Mouse (Mus musculus): ENCODE measurements around the gene Chil1. TPM values are rescaled to one million over a fixed set of nuclear protein-coding genes. Genes with fewer than 3 reads are reported as not detected.

Gene Chil1
- polyA plus RNA-seq, 1 experiment from 2014 or later: 0.27 TPM

GRCm38 (mm10) chr1:134205296-134206018 is 23.5 kb downstream of the Chil1 start:
- Histone ChIP-seq H3K4me2 (ENCODE audit: low read depth, low read length, severe bottlenecking) (no peak overlapping the region), H3K9ac (ENCODE audit: low read length) (no peak overlapping the region), H3K36me3 (ENCODE audit: control insufficient read depth, insufficient read depth, low read length) (no peaks in the 10 kb centered on the region), H3K27me3 (ENCODE audit: control insufficient read depth, insufficient read depth, low read length) (no peaks in the 10 kb centered on the region), H3K4me3 (ENCODE audit: low read depth, low read length) (no peak overlapping the region), H3K9me3 (ENCODE audit: control insufficient read depth, low read length) (no peaks in the 10 kb centered on the region), H3K4me1 (replicated peaks; ENCODE audit: control insufficient read depth, insufficient read depth, low read length) (no peaks in the 10 kb centered on the region), H3K27ac (ENCODE audit: low read depth, low read length) (no peak overlapping the region)
- DNase-seq (ENCODE audit: low spot score) (no peak), ATAC-seq (replicated peaks; ENCODE audit: low FRiP score) (no peak)
- 76% methylated on average over 9 of the region's 9 CpGs for WGBS

GRCm38 (mm10) chr1:134206085-134206484 is 24.1 kb downstream of the Chil1 start:
- no peak for DNase-seq (ENCODE audit: low spot score)
- H3K9me3 ChIP-seq (ENCODE audit: control insufficient read depth, low read length): no peaks in the 10 kb centered on the region
- H3K4me3 ChIP-seq (ENCODE audit: low read depth, low read length): no peak overlapping the region
- ATAC-seq (replicated peaks; ENCODE audit: low FRiP score): no peak
- H3K9ac ChIP-seq (ENCODE audit: low read length): no peak overlapping the region
- no peaks in the 10 kb centered on the region for H3K4me1 ChIP-seq (replicated peaks; ENCODE audit: control insufficient read depth, insufficient read depth, low read length)
- H3K36me3 ChIP-seq (ENCODE audit: control insufficient read depth, insufficient read depth, low read length): no peaks in the 10 kb centered on the region
- 60% methylated on average over 5 of the region's 5 CpGs for WGBS
- H3K27me3 ChIP-seq (ENCODE audit: control insufficient read depth, insufficient read depth, low read length): peaks cover 5% of the 10 kb centered on the region; the same call in 1 of the 2 replicates
- no peak overlapping the region for H3K4me2 ChIP-seq (ENCODE audit: low read depth, low read length, severe bottlenecking)
- no peak overlapping the region for H3K27ac ChIP-seq (ENCODE audit: low read depth, low read length)

- no peak overlapping the region for H3K9ac ChIP-seq (ENCODE audit: low read length)
- H3K4me1 ChIP-seq (replicated peaks; ENCODE audit: control insufficient read depth, insufficient read depth, low read length): no peaks in the 10 kb centered on the region
- H3K27me3 ChIP-seq (ENCODE audit: control insufficient read depth, insufficient read depth, low read length): peaks cover 5% of the 10 kb centered on the region; the same call in 1 of the 2 replicates
- H3K9me3 ChIP-seq (ENCODE audit: control insufficient read depth, low read length): no peaks in the 10 kb centered on the region
- DNase-seq (ENCODE audit: low spot score) (no peak), ATAC-seq (replicated peaks; ENCODE audit: low FRiP score) (no peak)
- no peak overlapping the region for H3K27ac ChIP-seq (ENCODE audit: low read depth, low read length)
- no peak overlapping the region for H3K4me3 ChIP-seq (ENCODE audit: low read depth, low read length)
- 40% methylated on average over 6 of the region's 6 CpGs for WGBS
- H3K36me3 ChIP-seq (ENCODE audit: control insufficient read depth, insufficient read depth, low read length): no peaks in the 10 kb centered on the region
- H3K4me2 ChIP-seq (ENCODE audit: low read depth, low read length, severe bottlenecking): no peak overlapping the region
Measured at GRCm38 (mm10) chr1:134210179-134210755, 28.3 kb downstream of the Chil1 start.

- WGBS: 72% methylated on average over 6 of the region's 6 CpGs
- H3K4me3 ChIP-seq (ENCODE audit: low read depth, low read length): no peak overlapping the region
- DNase-seq (ENCODE audit: low spot score) (no peak), ATAC-seq (replicated peaks; ENCODE audit: low FRiP score) (no peak)
- H3K27ac ChIP-seq (ENCODE audit: low read depth, low read length): no peak overlapping the region
- no peaks in the 10 kb centered on the region for H3K9me3 ChIP-seq (ENCODE audit: control insufficient read depth, low read length)
- no peaks in the 10 kb centered on the region for H3K36me3 ChIP-seq (ENCODE audit: control insufficient read depth, insufficient read depth, low read length)
- H3K9ac ChIP-seq (ENCODE audit: low read length): no peak overlapping the region
- H3K4me1 ChIP-seq (replicated peaks; ENCODE audit: control insufficient read depth, insufficient read depth, low read length): peaks cover 5% of the 10 kb centered on the region; the same call in 1 of the 2 replicates
- H3K4me2 ChIP-seq (ENCODE audit: low read depth, low read length, severe bottlenecking): no peak overlapping the region
- peaks cover 5% of the 10 kb centered on the region; the same call in 1 of the 2 replicates for H3K27me3 ChIP-seq (ENCODE audit: control insufficient read depth, insufficient read depth, low read length)
Measured at GRCm38 (mm10) chr1:134211043-134211442, 29.1 kb downstream of the Chil1 start.

- no peaks in the 10 kb centered on the region for H3K36me3 ChIP-seq (ENCODE audit: control insufficient read depth, insufficient read depth, low read length)
- H3K27ac ChIP-seq (ENCODE audit: low read depth, low read length): no peak overlapping the region
- no peak overlapping the region for H3K9ac ChIP-seq (ENCODE audit: low read length)
- 2% methylated on average over 2 of the region's 2 CpGs for WGBS
- no peak overlapping the region for H3K4me3 ChIP-seq (ENCODE audit: low read depth, low read length)
- peaks cover 7% of the 10 kb centered on the region; the same call in 1 of the 2 replicates for H3K4me1 ChIP-seq (replicated peaks; ENCODE audit: control insufficient read depth, insufficient read depth, low read length)
- ATAC-seq (replicated peaks; ENCODE audit: low FRiP score): no peak
- no peak overlapping the region for H3K4me2 ChIP-seq (ENCODE audit: low read depth, low read length, severe bottlenecking)
- no peaks in the 10 kb centered on the region for H3K9me3 ChIP-seq (ENCODE audit: control insufficient read depth, low read length)
- DNase-seq (ENCODE audit: low spot score): no peak
- H3K27me3 ChIP-seq (ENCODE audit: control insufficient read depth, insufficient read depth, low read length): peaks cover 5% of the 10 kb centered on the region; the same call in 1 of the 2 replicates
Measured at GRCm38 (mm10) chr1:134211631-134212030, 29.7 kb downstream of the Chil1 start.

GRCm38 (mm10) chr1:134212351-134212750 is 30.4 kb downstream of the Chil1 start:
- Histone ChIP-seq H3K36me3 (ENCODE audit: control insufficient read depth, insufficient read depth, low read length) (no peaks in the 10 kb centered on the region), H3K9me3 (ENCODE audit: control insufficient read depth, low read length) (no peaks in the 10 kb centered on the region), H3K27me3 (ENCODE audit: control insufficient read depth, insufficient read depth, low read length) (peaks cover 5% of the 10 kb centered on the region; the same call in 1 of the 2 replicates), H3K9ac (ENCODE audit: low read length) (no peak overlapping the region), H3K27ac (ENCODE audit: low read depth, low read length) (no peak overlapping the region), H3K4me2 (ENCODE audit: low read depth, low read length, severe bottlenecking) (no peak overlapping the region), H3K4me1 (replicated peaks; ENCODE audit: control insufficient read depth, insufficient read depth, low read length) (peaks cover 7% of the 10 kb centered on the region; the same call in 1 of the 2 replicates), H3K4me3 (ENCODE audit: low read depth, low read length) (no peak overlapping the region)
- ATAC-seq (replicated peaks; ENCODE audit: low FRiP score): no peak
- 71% methylated on average over 5 of the region's 6 CpGs for WGBS
- no peak for DNase-seq (ENCODE audit: low spot score)

GRCm38 (mm10) chr1:134213405-134213804 is 31.4 kb downstream of the Chil1 start:
- Histone ChIP-seq H3K9ac (ENCODE audit: low read length) (no peak overlapping the region), H3K27me3 (ENCODE audit: control insufficient read depth, insufficient read depth, low read length) (peaks cover 5% of the 10 kb centered on the region; the same call in 1 of the 2 replicates), H3K27ac (ENCODE audit: low read depth, low read length) (no peak overlapping the region), H3K4me2 (ENCODE audit: low read depth, low read length, severe bottlenecking) (no peak overlapping the region), H3K36me3 (ENCODE audit: control insufficient read depth, insufficient read depth, low read length) (no peaks in the 10 kb centered on the region), H3K4me3 (ENCODE audit: low read depth, low read length) (no peak overlapping the region), H3K9me3 (ENCODE audit: control insufficient read depth, low read length) (no peaks in the 10 kb centered on the region), H3K4me1 (replicated peaks; ENCODE audit: control insufficient read depth, insufficient read depth, low read length) (peaks cover 7% of the 10 kb centered on the region; the same call in 1 of the 2 replicates)
- 85% methylated on average over 7 of the region's 7 CpGs for WGBS
- no peak for ATAC-seq (replicated peaks; ENCODE audit: low FRiP score)
- DNase-seq (ENCODE audit: low spot score): no peak

- DNase-seq (ENCODE audit: low spot score): no peak
- no peak overlapping the region for H3K27ac ChIP-seq (ENCODE audit: low read depth, low read length)
- H3K9me3 ChIP-seq (ENCODE audit: control insufficient read depth, low read length): no peaks in the 10 kb centered on the region
- no peak overlapping the region for H3K9ac ChIP-seq (ENCODE audit: low read length)
- no peak overlapping the region for H3K4me2 ChIP-seq (ENCODE audit: low read depth, low read length, severe bottlenecking)
- no peak for ATAC-seq (replicated peaks; ENCODE audit: low FRiP score)
- peaks cover 7% of the 10 kb centered on the region; the same call in 1 of the 2 replicates for H3K4me1 ChIP-seq (replicated peaks; ENCODE audit: control insufficient read depth, insufficient read depth, low read length)
- peaks cover 5% of the 10 kb centered on the region; the same call in 1 of the 2 replicates for H3K27me3 ChIP-seq (ENCODE audit: control insufficient read depth, insufficient read depth, low read length)
- no peak overlapping the region for H3K4me3 ChIP-seq (ENCODE audit: low read depth, low read length)
- 56% methylated on average over 7 of the region's 7 CpGs for WGBS
- no peaks in the 10 kb centered on the region for H3K36me3 ChIP-seq (ENCODE audit: control insufficient read depth, insufficient read depth, low read length)
Measured at GRCm38 (mm10) chr1:134215059-134215458, 33.1 kb downstream of the Chil1 start.

All from forebrain, embryonic 11.5 days (tissue).